Mouse (Mus musculus) forebrain, embryonic 12.5 days (tissue): Measurements from ENCODE around the gene Atf6b. TPM values are rescaled to one million over a fixed set of nuclear protein-coding genes. Genes with fewer than 3 reads are reported as not detected.

ENCODE experiments used
- ATAC-seq: fragments of 200-750 bp; cut with Nextera tagmentation; 2 replicates; pipeline ENCODE4 v1.8.0; 2017; ENCODE audit warnings: moderate TSS enrichment; ENCODE audit not compliant: low FRiP score
- H3K27ac ChIP-seq: fragments of 300-500 bp; sonication (generic); 2 replicates; pipeline ENCODE4 v1.5.1; 2016; ENCODE audit warnings: mild to moderate bottlenecking
- H3K27me3 ChIP-seq: fragments of 300-500 bp; sonication (generic); 2 replicates; pipeline ENCODE4 v1.6.1; 2016; ENCODE audit warnings: mild to moderate bottlenecking
- H3K36me3 ChIP-seq: fragments of 300-500 bp; sonication (generic); replicated peaks from 2 replicates; pipeline ENCODE4 v1.6.1; 2016; ENCODE audit warnings: mild to moderate bottlenecking
- H3K4me1 ChIP-seq: fragments of 300-500 bp; sonication (generic); 2 replicates; pipeline ENCODE4 v1.6.1; 2016
- H3K4me2 ChIP-seq: fragments of 300-500 bp; sonication (generic); 2 replicates; pipeline ENCODE4 v1.6.1; 2016; ENCODE audit warnings: mild to moderate bottlenecking, moderate library complexity
- H3K4me3 ChIP-seq: fragments of 300-500 bp; sonication (generic); replicated peaks from 2 replicates; pipeline ENCODE4 v1.5.1; 2016; ENCODE audit warnings: mild to moderate bottlenecking
- H3K9ac ChIP-seq: fragments of 300-500 bp; sonication (generic); 2 replicates; pipeline ENCODE4 v1.6.1; 2016; ENCODE audit warnings: mild to moderate bottlenecking
- H3K9me3 ChIP-seq: fragments of 300-500 bp; sonication (generic); 2 replicates; pipeline ENCODE4 v1.6.1; 2016
- WGBS: fragments of 180-500 bp; shearing (Covaris S2); methylation state at CpG from one replicate; pipeline ENCODE4 v1.1.7; 2016; 5-methylcytosine and 5-hydroxymethylcytosine counted together
- polyA plus RNA-seq: library from polyadenylated mRNA; unstranded; fragments of >200 nt; fragmentation: Nextera tagmentation; extraction: Ambion mirVana; gene quantifications from 2 replicates; pipeline ENCODE4 v1.2.1, GENCODE M21; 2016

The Atf6b gene
- 107 and 109 TPM in 2 replicates for polyA plus RNA-seq

- H3K4me3 ChIP-seq: peak within 1 kb of the TSS; percentile 88
- H3K4me2 ChIP-seq: peak within 1 kb of the TSS; percentile 91
- 2% methylated on average over 66 of the region's 66 CpGs for WGBS
- peak within 1 kb of the TSS; percentile 54 for H3K27ac ChIP-seq
- H3K36me3 ChIP-seq: peaks cover 38% of the 10 kb centered on the region
- peak within 1 kb of the TSS; percentile 89 for H3K9ac ChIP-seq
- ATAC-seq: peak; percentile 96
- no peaks in the 10 kb centered on the region for H3K9me3 ChIP-seq
- H3K27me3 ChIP-seq: no peaks in the 10 kb centered on the region
- peaks cover 32% of the 10 kb centered on the region for H3K4me1 ChIP-seq
Observed at GRCm38 (mm10) chr17:34646906-34647787, at the start of gene Atf6b. Atf6b (plus strand) TSS chr17:34647146.

DNA sequence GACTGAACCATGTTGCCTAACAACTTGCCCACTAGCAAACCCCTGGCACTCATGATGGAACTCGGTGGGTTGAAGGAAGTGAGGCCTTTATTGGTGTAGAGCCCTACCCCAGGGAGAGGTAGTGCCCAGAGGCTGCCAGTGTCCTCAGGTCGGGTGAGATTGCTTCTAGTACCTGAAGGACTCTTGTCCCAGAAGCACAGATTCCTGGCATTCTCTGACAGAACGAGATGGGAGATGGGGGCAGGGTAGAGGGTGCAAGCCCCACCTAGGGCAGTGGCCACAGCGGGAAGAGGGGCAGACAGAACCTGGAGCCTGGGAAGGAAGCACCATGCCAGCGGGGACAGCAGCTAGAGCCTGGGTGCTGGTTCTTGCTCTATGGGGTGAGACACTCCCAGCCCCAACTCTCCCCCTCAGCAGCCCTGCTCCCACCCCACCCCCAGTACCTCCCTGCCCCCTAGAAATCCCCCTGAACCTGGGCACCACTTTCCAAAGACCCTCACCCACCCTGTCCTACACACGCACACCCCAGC lies 49.3 kb upstream of the Atf6b start, which contains the start of gene Ager:
Ager (plus strand) TSS at position 297 of the 530 bp plus-strand sequence.
- Histone ChIP-seq H3K9ac (peak within 1 kb of the TSS; percentile 36), H3K4me2 (no peak within 1 kb of the TSS), H3K36me3 (peaks cover 49% of the 10 kb centered on the region), H3K9me3 (no peaks in the 10 kb centered on the region), H3K4me1 (peaks cover 60% of the 10 kb centered on the region), H3K27ac (no peak within 1 kb of the TSS), H3K27me3 (no peaks in the 10 kb centered on the region), H3K4me3 (0 out of 2 replicates have a peak within 1 kb of the TSS, but pooled peaks have one; percentile 2)
- WGBS: 24% methylated on average over 6 of the region's 6 CpGs
- ATAC-seq: no peak

GRCm38 (mm10) chr17:34599891-34600290 lies 47.1 kb upstream of the Atf6b start:
- Histone ChIP-seq H3K9me3 (no peaks in the 10 kb centered on the region), H3K36me3 (peaks cover 42% of the 10 kb centered on the region), H3K27ac (no peak overlapping the region), H3K4me3 (no peak overlapping the region), H3K27me3 (no peaks in the 10 kb centered on the region), H3K4me2 (no peak overlapping the region), H3K4me1 (peaks cover 49% of the 10 kb centered on the region), H3K9ac (no peak overlapping the region)
- ATAC-seq: no peak
- 73% methylated on average over 9 of the region's 9 CpGs for WGBS

GRCm38 (mm10) chr17:34601796-34602195 lies 45.1 kb upstream of the Atf6b start:
- Histone ChIP-seq H3K27ac (no peak overlapping the region), H3K4me1 (peaks cover 43% of the 10 kb centered on the region), H3K9ac (no peak overlapping the region; the same call in 1 of the 2 replicates), H3K27me3 (no peaks in the 10 kb centered on the region), H3K4me3 (no peak overlapping the region), H3K4me2 (peak overlapping the region; percentile 73; the same call in 1 of the 2 replicates), H3K36me3 (peaks cover 23% of the 10 kb centered on the region), H3K9me3 (no peaks in the 10 kb centered on the region)
- WGBS: 91% methylated on average over 12 of the region's 12 CpGs
- ATAC-seq: no peak

- no peaks in the 10 kb centered on the region for H3K9me3 ChIP-seq
- under 1% methylated on average over 30 of the region's 30 CpGs for WGBS
- peak within 1 kb of the TSS; percentile 96 for H3K4me2 ChIP-seq
- H3K36me3 ChIP-seq: peaks cover 22% of the 10 kb centered on the region
- H3K4me3 ChIP-seq: peak within 1 kb of the TSS; percentile 97
- peaks cover 42% of the 10 kb centered on the region for H3K4me1 ChIP-seq
- no peaks in the 10 kb centered on the region for H3K27me3 ChIP-seq
- H3K9ac ChIP-seq: peak within 1 kb of the TSS; percentile 99
- peak within 1 kb of the TSS; percentile 92 for H3K27ac ChIP-seq
- ATAC-seq: peak; percentile 94
Observed at GRCm38 (mm10) chr17:34603375-34604060, 43.4 kb upstream of the Atf6b start, which contains the start of gene Rnf5. Rnf5 (minus strand) TSS chr17:34603690.

GRCm38 (mm10) chr17:34604061-34604508 lies 42.9 kb upstream of the Atf6b start, which contains the start of gene Agpat1:
Agpat1 (plus strand) TSS chr17:34604262.
- ATAC-seq: peak; percentile 85
- H3K36me3 ChIP-seq: peaks cover 22% of the 10 kb centered on the region
- peak within 1 kb of the TSS; percentile 99 for H3K9ac ChIP-seq
- peak within 1 kb of the TSS; percentile 92 for H3K27ac ChIP-seq
- peaks cover 42% of the 10 kb centered on the region for H3K4me1 ChIP-seq
- H3K4me3 ChIP-seq: peak within 1 kb of the TSS; percentile 97
- H3K4me2 ChIP-seq: peak within 1 kb of the TSS; percentile 96
- 0% methylated on average over 35 of the region's 35 CpGs for WGBS
- H3K27me3 ChIP-seq: no peaks in the 10 kb centered on the region
- no peaks in the 10 kb centered on the region for H3K9me3 ChIP-seq

GRCm38 (mm10) chr17:34604511-34605237 lies 42.3 kb upstream of the Atf6b start:
- no peak for ATAC-seq
- Histone ChIP-seq H3K4me2 (peak overlapping the region; percentile 96), H3K4me1 (peaks cover 42% of the 10 kb centered on the region), H3K27me3 (no peaks in the 10 kb centered on the region), H3K27ac (peak overlapping the region; percentile 92), H3K9ac (peak overlapping the region; percentile 99), H3K4me3 (peak overlapping the region; percentile 97), H3K9me3 (no peaks in the 10 kb centered on the region), H3K36me3 (peaks cover 22% of the 10 kb centered on the region)
- WGBS: 16% methylated on average over 24 of the region's 24 CpGs

DNA sequence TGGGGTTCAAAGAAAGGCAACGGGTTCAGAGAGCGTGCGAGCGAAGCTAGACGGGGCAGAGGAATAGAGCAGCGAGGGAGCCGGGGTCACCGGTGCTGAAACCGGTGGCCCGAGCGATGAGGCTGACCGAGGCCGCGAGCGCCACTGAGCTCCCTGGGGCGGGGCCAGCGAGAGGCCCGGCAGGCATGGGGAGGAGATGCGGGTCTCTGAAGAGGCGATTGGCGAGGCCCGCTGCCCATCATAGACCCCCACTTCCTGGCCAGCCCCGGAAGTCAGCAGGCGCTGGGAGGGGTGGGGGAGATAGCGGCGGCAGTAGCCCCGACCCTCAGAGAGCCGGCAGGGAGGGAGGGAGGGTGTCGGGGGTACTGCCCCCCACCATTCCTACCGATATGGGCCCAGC lies 41.3 kb upstream of the Atf6b start:
- ATAC-seq: peak; percentile 67
- H3K4me1 ChIP-seq: peaks cover 42% of the 10 kb centered on the region

GRCm38 (mm10) chr17:34606186-34607039 lies 40.5 kb upstream of the Atf6b start:
- H3K4me3 ChIP-seq: peak overlapping the region; percentile 97
- WGBS: 18% methylated on average over 31 of the region's 32 CpGs
- ATAC-seq: no peak
- peaks cover 42% of the 10 kb centered on the region for H3K4me1 ChIP-seq
- H3K9me3 ChIP-seq: no peaks in the 10 kb centered on the region
- H3K9ac ChIP-seq: peak overlapping the region; percentile 99
- H3K27ac ChIP-seq: peak overlapping the region; percentile 92
- H3K27me3 ChIP-seq: no peaks in the 10 kb centered on the region
- H3K36me3 ChIP-seq: peaks cover 20% of the 10 kb centered on the region
- peak overlapping the region; percentile 96 for H3K4me2 ChIP-seq

More for the DNA sequence above, 41.3 kb upstream of the Atf6b start:
- Histone ChIP-seq H3K36me3 (peaks cover 18% of the 10 kb centered on the region), H3K4me3 (peak overlapping the region; percentile 97), H3K9me3 (no peaks in the 10 kb centered on the region), H3K27me3 (no peaks in the 10 kb centered on the region), H3K27ac (peak overlapping the region; percentile 92), H3K4me2 (peak overlapping the region; percentile 96), H3K9ac (peak overlapping the region; percentile 99)
- WGBS: under 1% methylated on average over 26 of the region's 30 CpGs

DNA sequence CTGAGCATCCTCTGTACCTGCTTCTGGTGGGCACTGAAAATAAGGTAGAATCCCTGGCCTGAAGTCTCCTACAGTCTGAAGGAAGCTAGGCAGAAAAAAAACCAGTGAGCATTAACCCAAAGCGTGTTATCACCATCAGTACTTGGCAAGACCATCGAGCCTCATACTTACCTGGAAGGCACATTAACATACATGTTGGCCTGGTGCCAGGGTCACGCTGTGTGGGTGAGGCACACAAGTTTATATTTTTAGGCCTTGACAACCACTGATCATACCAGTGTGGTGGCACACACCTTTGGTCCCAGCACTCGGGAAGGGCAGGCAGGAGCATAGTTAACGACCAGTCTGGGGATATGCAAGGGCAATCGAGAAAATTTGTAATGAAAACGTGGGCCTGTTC lies 38.9 kb upstream of the Atf6b start:
- 85% methylated on average over 7 of the region's 7 CpGs for WGBS
- Histone ChIP-seq H3K9me3 (no peaks in the 10 kb centered on the region), H3K27me3 (no peaks in the 10 kb centered on the region), H3K4me2 (no peak overlapping the region), H3K27ac (no peak overlapping the region), H3K36me3 (peaks cover 28% of the 10 kb centered on the region), H3K4me3 (no peak overlapping the region), H3K9ac (no peak overlapping the region), H3K4me1 (peaks cover 29% of the 10 kb centered on the region)
- no peak for ATAC-seq

DNA sequence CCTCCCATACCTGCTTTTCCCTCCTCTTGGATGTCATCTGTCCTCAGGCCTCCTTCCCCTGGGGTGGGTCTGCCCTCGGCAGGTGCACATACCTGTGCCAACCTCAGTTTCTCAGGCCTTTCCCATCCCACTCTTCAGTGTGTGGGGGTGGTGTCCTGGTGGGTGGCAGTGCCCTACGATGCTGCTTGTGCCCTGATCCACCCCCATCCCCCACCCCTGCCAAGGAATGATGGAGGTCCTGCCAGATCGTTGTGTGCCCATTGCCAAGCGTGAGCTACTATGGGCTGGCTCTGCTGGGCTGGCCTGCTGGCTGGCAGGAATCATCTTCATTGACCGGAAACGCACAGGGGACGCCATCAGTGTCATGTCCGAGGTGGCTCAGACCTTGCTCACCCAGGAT lies 35.9 kb upstream of the Atf6b start:
- Histone ChIP-seq H3K36me3 (peaks cover 55% of the 10 kb centered on the region), H3K4me2 (no peak overlapping the region), H3K27me3 (no peaks in the 10 kb centered on the region), H3K4me1 (peaks cover 17% of the 10 kb centered on the region), H3K27ac (no peak overlapping the region), H3K4me3 (no peak overlapping the region), H3K9ac (no peak overlapping the region), H3K9me3 (no peaks in the 10 kb centered on the region)
- ATAC-seq: no peak
- WGBS: 93% methylated on average over 8 of the region's 8 CpGs
